Mouse (Mus musculus): ENCODE results near the gene Epha4.
A peak's percentile ranks its signal among the peaks of the same experiment; 100 is the strongest.

Gene Epha4

GRCm38 (mm10) chr1:77391590-77391989 lies 123.3 kb downstream of the Epha4 start:
- no peak for DNase-seq

- DNase-seq = no peak
These were observed 125.8 kb downstream of the Epha4 start for GRCm38 (mm10) chr1:77389069-77389468.

GRCm38 (mm10) chr1:77388556-77388955 lies 126.3 kb downstream of the Epha4 start:
- DNase-seq = no peak

GRCm38 (mm10) chr1:77385613-77386012 lies 129.3 kb downstream of the Epha4 start:
- no peak for DNase-seq

- DNase-seq = no peak
These were observed 131.4 kb downstream of the Epha4 start for GRCm38 (mm10) chr1:77383466-77383865.

- no peak for DNase-seq
These were observed 137.3 kb downstream of the Epha4 start for GRCm38 (mm10) chr1:77377550-77377980.

GRCm38 (mm10) chr1:77374054-77374453 lies 140.8 kb downstream of the Epha4 start:
- DNase-seq = no peak

- peak; percentile 12 for DNase-seq
These were observed 144.0 kb downstream of the Epha4 start for GRCm38 (mm10) chr1:77370921-77371320.

- DNase-seq = no peak
These were observed 145.5 kb downstream of the Epha4 start for GRCm38 (mm10) chr1:77369255-77369837.

GRCm38 (mm10) chr1:77365850-77366249 lies 149.0 kb downstream of the Epha4 start:
- DNase-seq = no peak

- peak; percentile 5 for DNase-seq
These were observed 150.3 kb downstream of the Epha4 start for GRCm38 (mm10) chr1:77364596-77364995.

GRCm38 (mm10) chr1:77363848-77364247 lies 151.0 kb downstream of the Epha4 start:
- DNase-seq = no peak

GRCm38 (mm10) chr1:77346459-77346858 lies 168.4 kb downstream of the Epha4 start:
- DNase-seq = no peak

- no peak for DNase-seq
These were observed 171.1 kb downstream of the Epha4 start for GRCm38 (mm10) chr1:77343792-77344191.

- DNase-seq = no peak
These were observed 175.2 kb downstream of the Epha4 start for GRCm38 (mm10) chr1:77339701-77340100.

GRCm38 (mm10) chr1:77338346-77338745 lies 176.5 kb downstream of the Epha4 start:
- no peak for DNase-seq

- no peak for DNase-seq
These were observed 178.0 kb downstream of the Epha4 start for GRCm38 (mm10) chr1:77336937-77337336.

GRCm38 (mm10) chr1:77318597-77319127 lies 196.2 kb downstream of the Epha4 start:
- DNase-seq = no peak
